Mouse (Mus musculus): ENCODE results near the gene Krt36.

GRCm38 (mm10) chr11:100100391-100100790 is 5.0 kb downstream of the Krt36 start:
- TF ChIP-seq POLR2A (IDR thresholded peaks at IDR 0.05; ENCODE audit: extremely low read depth, insufficient read depth, low read length) = no peak
- no peak for TF ChIP-seq CTCF (IDR thresholded peaks at IDR 0.05; ENCODE audit: extremely low read depth, insufficient read depth, low read length)

Data from cortical plate, adult 2 months (tissue).